Mouse (Mus musculus): ENCODE data around the gene Art1.

DNA sequence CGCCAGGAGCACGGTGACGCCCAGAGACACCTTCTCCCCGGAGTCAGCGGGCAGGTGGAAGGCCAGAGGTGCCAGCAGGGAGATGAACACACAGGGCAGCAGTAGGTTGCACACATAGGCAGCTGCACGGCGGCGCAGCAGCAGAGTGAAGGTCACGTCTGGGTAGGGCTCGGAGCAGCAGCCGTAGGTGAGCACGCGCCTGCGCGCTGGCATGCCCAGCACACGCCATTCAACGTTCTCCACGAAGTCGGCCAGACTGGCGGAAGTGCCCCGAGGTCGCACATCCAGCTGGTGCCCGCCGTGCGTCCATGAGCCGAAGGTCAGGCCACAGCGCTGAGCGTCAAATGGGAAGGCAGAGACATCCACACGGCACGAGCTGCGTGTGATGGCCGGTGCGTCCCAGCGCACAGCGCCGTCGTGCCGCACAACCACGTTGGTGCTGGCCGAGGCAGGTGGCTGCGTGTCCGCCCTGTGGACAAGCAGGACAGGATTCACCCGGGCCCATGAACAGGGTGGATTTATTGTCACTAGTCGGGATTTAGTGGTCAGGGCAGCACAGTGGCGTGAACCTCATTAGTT, 11.7 kb downstream of the Art1 start:
- no peak for TF ChIP-seq TCF3 (IDR thresholded peaks at IDR 0.05; ENCODE audit: insufficient read length, low read depth)
- no peak for TF ChIP-seq MAX (IDR thresholded peaks at IDR 0.05; ENCODE audit: low read depth)
- no peak for TF ChIP-seq REST (IDR thresholded peaks at IDR 0.05; ENCODE audit: insufficient read depth, insufficient read length)
- no peak for TF ChIP-seq POLR2A (IDR thresholded peaks at IDR 0.05; ENCODE audit: insufficient read length, low read depth)
- no peak for TF ChIP-seq USF1 (IDR thresholded peaks at IDR 0.05; ENCODE audit: low read depth)
